Mouse (Mus musculus) hindbrain, embryonic 11.5 days (tissue): Measurements from ENCODE around the gene Mbtps2. TPM values are rescaled to one million over a fixed set of nuclear protein-coding genes. Genes with fewer than 3 reads are reported as not detected.

ENCODE experiments used
- ATAC-seq: fragments of 200-750 bp; cut with Nextera tagmentation; 2 replicates; pipeline ENCODE4 v1.8.0; 2017; ENCODE audit warnings: mild to moderate bottlenecking, moderate TSS enrichment, moderate library complexity; ENCODE audit not compliant: low FRiP score
- DNase-seq: peaks from one replicate; pipeline ENCODE4 v3.0.0-alpha.2; 2015; ENCODE audit warnings: low spot score
- H3K27ac ChIP-seq: fragments of 300-500 bp; sonication (generic); 2 replicates; pipeline ENCODE4 v1.5.1; 2014; ENCODE audit warnings: mild to moderate bottlenecking, low read depth, low read length
- H3K27me3 ChIP-seq: fragments of 300-500 bp; sonication (generic); 2 replicates; pipeline ENCODE4 v1.6.1; 2014; ENCODE audit warnings: mild to moderate bottlenecking, low read length, moderate library complexity, mixed read lengths; ENCODE audit not compliant: control insufficient read depth, insufficient read depth
- H3K36me3 ChIP-seq: fragments of 300-500 bp; sonication (generic); 2 replicates; pipeline ENCODE4 v1.6.1; 2014; ENCODE audit warnings: mild to moderate bottlenecking, low read length, moderate library complexity, mixed read lengths; ENCODE audit not compliant: control insufficient read depth, insufficient read depth
- H3K4me1 ChIP-seq: fragments of 300-500 bp; sonication (generic); replicated peaks from 2 replicates; pipeline ENCODE4 v1.6.1; 2014; ENCODE audit warnings: low read length, mixed read lengths; ENCODE audit not compliant: control insufficient read depth, insufficient read depth
- H3K4me2 ChIP-seq: fragments of 300-500 bp; sonication (generic); replicated peaks from 2 replicates; pipeline ENCODE4 v1.6.1; 2014; ENCODE audit warnings: mild to moderate bottlenecking, low read depth, low read length
- H3K4me3 ChIP-seq: fragments of 300-500 bp; sonication (generic); 2 replicates; pipeline ENCODE4 v1.5.1; 2014; ENCODE audit warnings: low read depth, low read length
- H3K9ac ChIP-seq: fragments of 300-500 bp; sonication (generic); 2 replicates; pipeline ENCODE4 v1.6.1; 2014; ENCODE audit warnings: low read depth, low read length
- H3K9me3 ChIP-seq: fragments of 300-500 bp; sonication (generic); 2 replicates; pipeline ENCODE4 v1.6.1; 2016; ENCODE audit warnings: low read length; ENCODE audit not compliant: control insufficient read depth
- WGBS: fragments of 180-500 bp; shearing (Covaris S2); extraction: QIAGEN DNeasy Blood & Tissue Kit; methylation state at CpG from one replicate; pipeline ENCODE4 v1.1.7; 2014; 5-methylcytosine and 5-hydroxymethylcytosine counted together
- polyA plus RNA-seq: library from polyadenylated mRNA; unstranded; fragments of >200 nt; fragmentation: Nextera tagmentation; extraction: Ambion mirVana; gene quantifications from 2 replicates; pipeline ENCODE4 v1.2.1, GENCODE M21; 2014

Mbtps2 gene
- polyA plus RNA-seq, 1 experiment from 2014 or later: 28.0 TPM

- H3K4me1 ChIP-seq: no peaks in the 10 kb centered on the region
- ATAC-seq (peak; percentile 90), DNase-seq (peak; percentile 76)
- H3K27ac ChIP-seq: peak within 1 kb of the TSS; percentile 86
- no peaks in the 10 kb centered on the region for H3K9me3 ChIP-seq
- peak within 1 kb of the TSS; percentile 62 for H3K4me3 ChIP-seq
- 23% methylated on average over 24 of the region's 45 CpGs for WGBS
- no peaks in the 10 kb centered on the region for H3K36me3 ChIP-seq
- no peaks in the 10 kb centered on the region for H3K27me3 ChIP-seq
- H3K9ac ChIP-seq: peak within 1 kb of the TSS; percentile 88
- peak within 1 kb of the TSS; percentile 44 for H3K4me2 ChIP-seq
These were observed 106.4 kb downstream of the Mbtps2 start, which contains the start of gene Sms for GRCm38 (mm10) chrX:157491944-157492726. Sms (minus strand) TSS chrX:157492287.

DNA sequence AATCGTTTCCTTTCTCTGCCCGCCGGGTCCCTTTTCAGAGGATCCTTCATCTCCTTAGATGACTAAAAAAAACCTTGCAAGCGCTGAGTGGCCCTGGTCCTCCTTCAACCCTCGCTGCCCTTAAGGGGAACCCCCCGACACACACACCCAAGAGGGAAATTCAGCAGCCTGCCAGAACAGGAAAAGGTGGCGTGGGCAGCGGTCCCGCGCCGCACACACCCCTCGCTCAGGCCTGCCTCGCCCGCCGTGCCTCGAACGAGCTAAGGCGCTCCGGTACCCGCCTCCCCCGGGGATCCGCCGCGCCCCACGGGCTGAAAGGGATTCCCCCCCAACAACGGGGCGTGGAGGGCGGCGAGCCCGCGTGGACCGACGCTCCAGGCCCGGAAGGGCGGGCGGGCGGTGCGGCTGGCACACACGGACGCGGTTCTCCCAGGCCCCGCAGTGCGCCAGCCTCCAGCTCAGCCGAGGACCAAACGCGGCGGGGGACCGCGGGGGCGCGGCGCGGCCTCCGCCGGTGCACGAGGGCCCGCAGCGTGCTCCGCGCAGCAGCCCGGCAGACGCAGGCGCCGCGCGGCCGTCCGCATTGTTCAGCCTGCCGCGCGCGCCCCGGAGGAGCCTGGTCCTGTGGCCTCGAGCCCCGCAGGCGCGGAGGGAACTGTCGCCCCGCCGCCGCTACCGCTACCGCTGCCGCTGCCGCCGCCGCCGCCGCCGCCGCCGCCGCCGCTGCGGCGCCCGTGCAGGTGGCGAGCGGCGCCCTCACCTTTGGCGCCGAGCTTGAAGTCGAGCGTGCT is 107.2 kb downstream of the Mbtps2 start:
- ATAC-seq: peak; percentile 80
- H3K36me3 ChIP-seq: no peaks in the 10 kb centered on the region
- 26% methylated on average over 25 of the region's 104 CpGs for WGBS

DNA sequence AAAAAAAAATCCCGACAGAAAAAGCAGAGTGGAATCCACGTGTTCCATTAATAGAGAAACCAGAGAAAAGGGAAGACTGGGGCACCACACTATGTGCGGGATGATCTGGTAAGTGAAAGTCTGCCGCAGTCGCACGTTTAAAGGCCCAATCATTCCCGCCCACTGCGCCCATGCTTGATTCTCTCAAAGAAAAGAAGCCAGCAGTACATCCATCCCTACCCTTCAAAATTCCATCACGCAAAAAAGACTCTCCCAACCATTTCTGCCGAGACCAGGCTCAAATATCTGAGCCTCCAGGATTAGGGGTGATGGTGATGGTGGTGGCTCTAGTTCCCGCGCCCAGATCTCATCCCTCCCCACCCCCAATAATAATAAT is 107.8 kb downstream of the Mbtps2 start:
- H3K4me1 ChIP-seq: no peaks in the 10 kb centered on the region
- peak overlapping the region; percentile 88 for H3K9ac ChIP-seq
- peak overlapping the region; percentile 44 for H3K4me2 ChIP-seq
- WGBS: 14% methylated on average over 12 of the region's 12 CpGs
- no peaks in the 10 kb centered on the region for H3K27me3 ChIP-seq
- H3K27ac ChIP-seq: peak overlapping the region; percentile 86
- H3K9me3 ChIP-seq: no peaks in the 10 kb centered on the region
- H3K4me3 ChIP-seq: peak overlapping the region; percentile 62
- ATAC-seq (peak; percentile 18; the same call in 1 of the 2 replicates), DNase-seq (peak; percentile 33)
- H3K36me3 ChIP-seq: no peaks in the 10 kb centered on the region

More for the DNA sequence above, 107.2 kb downstream of the Mbtps2 start:
- H3K4me3 ChIP-seq: peak overlapping the region; percentile 62
- peak overlapping the region; percentile 88 for H3K9ac ChIP-seq
- H3K4me1 ChIP-seq: no peaks in the 10 kb centered on the region
- peak overlapping the region; percentile 86 for H3K27ac ChIP-seq
- H3K9me3 ChIP-seq: no peaks in the 10 kb centered on the region
- peak; percentile 56 for DNase-seq
- H3K27me3 ChIP-seq: no peaks in the 10 kb centered on the region
- H3K4me2 ChIP-seq: peak overlapping the region; percentile 44

- H3K9ac ChIP-seq: peak overlapping the region; percentile 31; the same call in 1 of the 2 replicates
- H3K4me1 ChIP-seq: no peaks in the 10 kb centered on the region
- no peak for ATAC-seq
- peak overlapping the region; percentile 62 for H3K4me3 ChIP-seq
- H3K27me3 ChIP-seq: no peaks in the 10 kb centered on the region
- 19% methylated on average over 9 of the region's 9 CpGs for WGBS
- H3K27ac ChIP-seq: no peak overlapping the region
- H3K4me2 ChIP-seq: peak overlapping the region; percentile 44
- peak; percentile 11 for DNase-seq
- H3K36me3 ChIP-seq: no peaks in the 10 kb centered on the region
- H3K9me3 ChIP-seq: no peaks in the 10 kb centered on the region
These were observed 108.4 kb downstream of the Mbtps2 start for GRCm38 (mm10) chrX:157489871-157490721.

DNA sequence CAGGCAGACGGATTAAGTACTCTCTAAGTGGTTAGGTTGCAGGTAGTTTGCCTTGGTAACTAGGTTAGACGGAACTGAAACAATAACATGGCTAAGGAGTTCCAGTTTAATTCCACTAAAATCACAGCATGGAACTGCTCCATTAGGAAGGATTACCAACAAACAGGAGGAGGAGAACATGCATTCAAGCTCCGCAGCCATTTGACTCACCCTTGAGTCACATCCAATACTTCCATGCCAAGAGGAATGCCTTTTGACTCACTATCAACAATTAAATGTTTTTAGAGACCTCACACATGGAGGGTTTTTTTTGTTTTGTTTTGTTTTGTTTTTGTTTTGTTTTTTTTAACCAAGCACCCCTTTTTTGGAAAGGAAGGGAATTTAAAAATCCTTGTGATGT is 109.7 kb downstream of the Mbtps2 start:
- Histone ChIP-seq H3K27me3 (no peaks in the 10 kb centered on the region), H3K27ac (no peak overlapping the region), H3K36me3 (no peaks in the 10 kb centered on the region), H3K9ac (no peak overlapping the region), H3K9me3 (no peaks in the 10 kb centered on the region), H3K4me1 (no peaks in the 10 kb centered on the region), H3K4me3 (no peak overlapping the region), H3K4me2 (no peak overlapping the region)
- 93% methylated on average over 3 of the region's 3 CpGs for WGBS
- DNase-seq: no peak
- no peak for ATAC-seq

DNA sequence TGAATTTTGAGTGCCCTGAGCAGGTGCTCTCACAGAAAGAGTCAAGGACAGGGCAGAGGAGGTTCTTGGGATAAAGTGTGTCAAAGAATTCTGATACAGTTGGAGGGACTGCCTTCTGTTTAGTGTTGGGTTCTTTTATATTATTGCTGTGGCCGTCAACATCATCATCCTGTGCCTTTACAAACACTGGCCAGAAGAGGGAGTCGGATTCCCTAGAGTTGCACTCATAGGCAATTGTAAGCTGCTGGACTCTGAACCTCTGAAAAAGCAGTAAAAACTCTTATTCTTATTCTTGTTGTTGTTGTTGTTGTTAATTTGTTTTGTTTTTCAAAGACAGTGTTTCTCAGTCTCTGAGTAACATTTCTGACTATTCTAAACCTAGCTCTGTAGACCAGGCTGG is 111.8 kb downstream of the Mbtps2 start:
- Histone ChIP-seq H3K4me2 (no peak overlapping the region), H3K4me1 (no peaks in the 10 kb centered on the region), H3K4me3 (no peak overlapping the region), H3K27me3 (no peaks in the 10 kb centered on the region), H3K9ac (no peak overlapping the region), H3K9me3 (no peaks in the 10 kb centered on the region), H3K36me3 (no peaks in the 10 kb centered on the region), H3K27ac (no peak overlapping the region)
- WGBS: 56% methylated on average over 2 of the region's 2 CpGs
- peak; percentile 24 for DNase-seq
- no peak for ATAC-seq

Other genes starting within 250 kb of the Mbtps2 start
- 0.22 and 0.62 TPM in 2 replicates for gene Phex, start 183.4 kb downstream of the Mbtps2 start, polyA plus RNA-seq
- gene Sms, start 106.4 kb downstream of the Mbtps2 start, polyA plus RNA-seq: 106 and 110 TPM in 2 replicates
- gene Yy2, start 29.7 kb downstream of the Mbtps2 start, polyA plus RNA-seq: 4.2 and 4.5 TPM in 2 replicates
- 0.46 TPM in 1 of 2 replicates, not detected in the other for gene Smpx, start 100.2 kb upstream of the Mbtps2 start, polyA plus RNA-seq
- gene Klhl34, start 219.7 kb upstream of the Mbtps2 start, polyA plus RNA-seq: 0.86 and 1.2 TPM in 2 replicates